Mouse (Mus musculus) intestine, embryonic 16.5 days (tissue): ENCODE data around the gene Dvl1. TPM values are rescaled to one million over a fixed set of nuclear protein-coding genes. Genes with fewer than 3 reads are reported as not detected.

ENCODE experiments used
- ATAC-seq: fragments of 200-750 bp; cut with Nextera tagmentation; 2 replicates; pipeline ENCODE4 v1.8.0; 2017; ENCODE audit warnings: moderate TSS enrichment, moderate library complexity
- H3K27ac ChIP-seq: fragments of 300-500 bp; sonication (generic); 2 replicates; pipeline ENCODE4 v1.5.1; 2014; ENCODE audit warnings: mild to moderate bottlenecking, low read length
- H3K27me3 ChIP-seq: fragments of 300-500 bp; sonication (generic); replicated peaks from 2 replicates; pipeline ENCODE4 v1.6.1; 2014; ENCODE audit warnings: low read length, control low read depth, mixed read lengths; ENCODE audit not compliant: control insufficient read depth, insufficient read depth
- H3K36me3 ChIP-seq: fragments of 300-500 bp; sonication (generic); 2 replicates; pipeline ENCODE4 v1.6.1; 2014; ENCODE audit warnings: low read length, control low read depth; ENCODE audit not compliant: control insufficient read depth, insufficient read depth
- H3K4me1 ChIP-seq: fragments of 300-500 bp; sonication (generic); 2 replicates; pipeline ENCODE4 v1.6.1; 2014; ENCODE audit warnings: low read length, control low read depth, mixed read lengths; ENCODE audit not compliant: control insufficient read depth, insufficient read depth
- H3K4me2 ChIP-seq: fragments of 300-500 bp; sonication (generic); 2 replicates; pipeline ENCODE4 v1.6.1; 2014; ENCODE audit warnings: low read depth, low read length, control low read depth
- H3K4me3 ChIP-seq: fragments of 300-500 bp; sonication (generic); 2 replicates; pipeline ENCODE4 v1.5.1; 2014; ENCODE audit warnings: mild to moderate bottlenecking, low read length
- H3K9ac ChIP-seq: fragments of 300-500 bp; sonication (generic); 2 replicates; pipeline ENCODE4 v1.6.1; 2014; ENCODE audit warnings: low read depth, low read length
- H3K9me3 ChIP-seq: fragments of 300-500 bp; sonication (generic); 2 replicates; pipeline ENCODE4 v1.6.1; 2016; ENCODE audit warnings: low read length, control low read depth; ENCODE audit not compliant: control insufficient read depth
- WGBS: fragments of 180-500 bp; shearing (Covaris S2); extraction: QIAGEN DNeasy Blood & Tissue Kit; methylation state at CpG from one replicate; pipeline ENCODE4 v1.1.7; 2014; 5-methylcytosine and 5-hydroxymethylcytosine counted together
- polyA plus RNA-seq: library from polyadenylated mRNA; unstranded; fragments of >200 nt; fragmentation: Nextera tagmentation; extraction: Ambion mirVana; gene quantifications from 2 replicates; pipeline ENCODE4 v1.2.1, GENCODE M21; 2015

The Dvl1 gene
- polyA plus RNA-seq, 1 experiment from 2014 or later = 4.7 TPM

DNA sequence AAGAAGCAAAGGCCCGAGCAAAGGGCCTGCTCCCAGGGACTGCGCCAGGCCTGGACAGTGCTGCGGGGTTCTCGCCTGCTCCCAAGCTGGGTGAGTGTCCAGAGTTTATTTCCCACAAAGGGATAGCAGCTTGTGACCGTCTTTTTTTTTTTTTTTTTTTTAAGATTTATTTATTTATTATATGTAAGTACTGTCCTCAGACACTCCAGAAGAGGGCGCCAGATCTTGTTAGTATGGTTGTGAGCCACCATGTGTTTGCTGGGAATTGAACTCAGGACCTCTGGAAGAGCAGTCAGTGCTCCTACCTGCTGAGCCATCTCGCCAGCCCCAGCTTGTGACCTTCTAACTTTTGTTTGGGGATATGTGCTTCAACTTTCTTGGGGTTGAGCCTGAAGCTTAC lies 26.2 kb upstream of the Dvl1 start:
- 0 out of 2 replicates have a peak, but pooled peaks cover 4% of the 10 kb centered on the region for H3K4me1 ChIP-seq
- no peaks in the 10 kb centered on the region for H3K9me3 ChIP-seq
- no peak overlapping the region for H3K9ac ChIP-seq
- H3K36me3 ChIP-seq = peaks cover 51% of the 10 kb centered on the region
- no peak overlapping the region for H3K27ac ChIP-seq
- H3K4me2 ChIP-seq = no peak overlapping the region
- 73% methylated on average over 7 of the region's 7 CpGs for WGBS
- no peak overlapping the region for H3K4me3 ChIP-seq
- no peaks in the 10 kb centered on the region for H3K27me3 ChIP-seq
- no peak for ATAC-seq

DNA sequence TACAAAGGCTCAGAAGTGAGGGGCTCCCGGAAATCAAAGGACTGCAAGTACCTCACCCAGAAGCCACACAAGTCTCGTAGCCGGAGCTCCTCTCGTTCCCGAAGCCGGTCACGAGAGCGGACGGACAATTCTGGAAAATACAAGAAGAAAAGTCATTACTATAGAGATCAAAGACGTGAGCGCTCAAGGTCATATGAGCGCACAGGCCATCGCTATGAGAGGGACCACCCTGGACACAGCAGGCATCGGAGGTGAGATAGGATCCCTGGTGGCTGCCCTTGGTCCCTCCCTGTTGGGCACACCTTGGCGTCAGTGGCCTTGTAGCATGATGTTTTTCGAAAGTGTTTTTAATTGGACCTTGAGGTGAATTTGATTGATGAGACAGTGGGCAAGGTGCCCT lies 23.8 kb upstream of the Dvl1 start:
- WGBS = 94% methylated on average over 16 of the region's 16 CpGs
- H3K9me3 ChIP-seq = no peaks in the 10 kb centered on the region
- H3K27ac ChIP-seq = no peak overlapping the region
- peaks cover 40% of the 10 kb centered on the region for H3K36me3 ChIP-seq
- H3K4me1 ChIP-seq = no peaks in the 10 kb centered on the region
- no peaks in the 10 kb centered on the region for H3K27me3 ChIP-seq
- no peak overlapping the region for H3K9ac ChIP-seq
- H3K4me3 ChIP-seq = no peak overlapping the region
- no peak overlapping the region for H3K4me2 ChIP-seq
- ATAC-seq = no peak; the same call in 1 of the 2 replicates

DNA sequence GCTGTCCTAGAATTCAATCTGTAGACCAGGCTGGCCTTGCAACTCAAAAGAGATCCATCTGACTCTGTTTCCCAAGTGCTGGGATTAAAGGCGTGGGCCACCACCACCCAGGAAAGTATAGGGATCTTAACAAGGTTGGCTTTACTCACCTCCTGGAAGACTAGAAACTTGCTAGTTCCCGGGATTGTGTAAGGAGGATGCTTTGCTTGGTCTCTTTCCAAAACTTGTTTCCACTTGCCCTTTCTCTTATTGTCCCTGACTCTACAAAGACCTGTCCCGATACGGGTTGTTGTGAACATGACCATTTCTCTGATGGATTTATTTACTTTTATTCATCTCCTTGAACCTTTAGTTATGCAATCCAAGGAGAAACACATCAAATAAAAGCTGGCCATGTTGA lies 17.3 kb upstream of the Dvl1 start:
- Histone ChIP-seq H3K27me3 (no peaks in the 10 kb centered on the region), H3K27ac (no peak overlapping the region), H3K4me1 (peaks cover 15% of the 10 kb centered on the region), H3K36me3 (peaks cover 13% of the 10 kb centered on the region; the same call in 1 of the 2 replicates), H3K9ac (no peak overlapping the region), H3K4me2 (no peak overlapping the region), H3K9me3 (no peaks in the 10 kb centered on the region), H3K4me3 (no peak overlapping the region)
- WGBS = 93% methylated on average over 4 of the region's 4 CpGs
- ATAC-seq = no peak

DNA sequence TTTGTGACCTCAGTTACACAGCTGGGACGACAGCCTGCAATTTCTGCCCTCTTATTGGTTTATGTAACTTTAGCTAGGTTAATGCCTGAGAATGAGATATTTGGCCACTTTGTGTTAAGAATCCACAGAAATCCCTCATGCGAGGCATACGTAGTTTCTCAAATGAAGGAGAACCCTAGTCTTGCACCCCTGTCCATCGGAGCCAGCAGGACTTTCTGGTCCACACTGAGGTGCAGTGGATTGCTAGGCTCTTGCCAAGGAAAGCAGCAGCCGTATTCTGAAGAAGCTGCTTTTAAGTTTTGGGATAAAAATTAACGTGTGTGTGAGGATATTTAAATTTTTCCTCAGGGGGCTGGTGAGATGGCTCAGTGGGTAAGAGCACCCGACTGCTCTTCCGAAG lies 16.6 kb upstream of the Dvl1 start:
- no peak for ATAC-seq
- no peaks in the 10 kb centered on the region for H3K27me3 ChIP-seq
- WGBS = 49% methylated on average over 8 of the region's 8 CpGs
- H3K9me3 ChIP-seq = no peaks in the 10 kb centered on the region
- no peak overlapping the region for H3K9ac ChIP-seq
- H3K4me1 ChIP-seq = peaks cover 15% of the 10 kb centered on the region
- H3K4me2 ChIP-seq = peak overlapping the region; percentile 48; the same call in 1 of the 2 replicates
- H3K27ac ChIP-seq = peak overlapping the region; percentile 25; the same call in 1 of the 2 replicates
- H3K4me3 ChIP-seq = peak overlapping the region; percentile 87
- H3K36me3 ChIP-seq = 0 out of 2 replicates have a peak, but pooled peaks cover 7% of the 10 kb centered on the region

DNA sequence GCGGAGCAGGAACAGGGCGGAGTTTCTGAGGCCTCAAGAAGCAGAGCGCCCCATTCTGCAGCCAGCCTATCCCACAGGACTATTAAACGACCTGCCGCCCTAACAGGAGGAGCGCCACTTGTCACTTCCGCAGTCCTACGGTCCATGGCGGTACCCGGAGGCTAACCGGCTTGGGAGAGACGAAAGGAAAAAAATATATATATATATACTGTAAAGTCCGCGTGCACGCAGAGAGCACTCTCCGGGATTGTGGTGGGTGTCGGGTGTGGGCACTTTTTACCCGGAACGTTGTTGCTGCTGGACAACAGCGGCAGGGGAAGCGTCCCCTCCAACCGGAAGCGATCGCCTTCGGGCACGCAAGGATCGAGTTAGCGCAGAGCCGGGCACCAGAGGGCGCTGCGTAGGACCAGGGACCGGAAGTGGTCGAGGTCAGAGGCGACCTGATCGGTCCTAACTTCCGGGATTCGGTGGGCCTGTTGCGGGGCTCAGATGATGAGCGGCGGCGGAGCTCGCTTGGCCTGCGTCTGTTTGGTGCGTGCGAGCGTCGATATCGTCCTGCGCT lies 15.9 kb upstream of the Dvl1 start, which contains the start of gene Aurkaip1:
TSS of gene Aurkaip1 (plus strand) at position 68 of the 562 bp plus-strand sequence.
- H3K36me3 ChIP-seq = 0 out of 2 replicates have a peak, but pooled peaks cover 7% of the 10 kb centered on the region
- H3K27ac ChIP-seq = peak within 1 kb of the TSS; percentile 95
- H3K9ac ChIP-seq = peak within 1 kb of the TSS; percentile 95
- peak; percentile 97 for ATAC-seq
- H3K4me2 ChIP-seq = peak within 1 kb of the TSS; percentile 91
- H3K9me3 ChIP-seq = no peaks in the 10 kb centered on the region
- H3K4me3 ChIP-seq = peak within 1 kb of the TSS; percentile 87
- H3K4me1 ChIP-seq = peaks cover 15% of the 10 kb centered on the region
- under 1% methylated on average over 49 of the region's 49 CpGs for WGBS
- H3K27me3 ChIP-seq = no peaks in the 10 kb centered on the region

DNA sequence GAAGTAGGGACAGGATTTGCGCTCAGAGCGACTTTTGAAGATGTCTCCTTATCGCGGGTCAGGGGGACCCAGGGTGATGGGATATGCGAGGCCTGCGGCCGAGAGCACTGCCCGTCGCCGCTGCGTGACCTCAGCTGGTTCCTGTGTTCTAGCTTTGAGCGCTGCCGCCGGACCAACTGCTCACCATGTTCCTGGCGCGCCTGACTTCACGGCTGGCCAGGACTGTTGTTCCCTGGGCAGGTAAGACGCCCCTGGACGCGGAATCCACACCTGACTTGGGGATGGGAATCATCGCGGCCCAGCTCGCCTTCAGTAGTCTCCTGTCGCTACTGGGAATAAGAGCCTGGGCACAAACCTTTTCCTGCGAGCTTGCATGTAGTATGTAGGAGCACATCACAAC lies 15.4 kb upstream of the Dvl1 start:
- no peak; the same call in 1 of the 2 replicates for ATAC-seq
- peak overlapping the region; percentile 95 for H3K9ac ChIP-seq
- WGBS = under 1% methylated on average over 25 of the region's 25 CpGs
- peak overlapping the region; percentile 91 for H3K4me2 ChIP-seq
- peaks cover 15% of the 10 kb centered on the region for H3K4me1 ChIP-seq
- H3K27ac ChIP-seq = peak overlapping the region; percentile 95
- 0 out of 2 replicates have a peak, but pooled peaks cover 7% of the 10 kb centered on the region for H3K36me3 ChIP-seq
- no peaks in the 10 kb centered on the region for H3K27me3 ChIP-seq
- no peaks in the 10 kb centered on the region for H3K9me3 ChIP-seq
- peak overlapping the region; percentile 87 for H3K4me3 ChIP-seq

DNA sequence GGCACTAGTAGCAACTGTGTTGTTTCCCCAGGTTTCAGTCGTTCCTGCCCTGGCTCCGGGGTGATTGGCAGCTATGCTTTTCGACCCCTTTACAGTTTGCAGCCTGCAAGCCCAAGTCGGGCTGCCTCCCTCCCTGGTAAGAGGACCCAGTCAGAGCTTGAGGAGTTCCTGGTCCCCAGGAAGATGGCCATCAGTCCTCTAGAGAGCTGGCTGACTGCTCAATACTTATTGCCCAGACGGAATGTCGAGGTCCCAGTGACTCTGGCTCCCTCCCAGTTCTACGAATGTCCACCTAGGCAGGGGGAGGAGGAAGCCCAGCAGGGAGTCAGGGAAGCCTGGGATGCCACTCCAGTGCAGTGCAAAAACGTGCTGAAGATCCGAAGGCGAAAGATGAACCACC lies 14.9 kb upstream of the Dvl1 start:
- 46% methylated on average over 10 of the region's 10 CpGs for WGBS
- no peaks in the 10 kb centered on the region for H3K27me3 ChIP-seq
- peak overlapping the region; percentile 87 for H3K4me3 ChIP-seq
- peak overlapping the region; percentile 91 for H3K4me2 ChIP-seq
- peaks cover 15% of the 10 kb centered on the region for H3K4me1 ChIP-seq
- H3K27ac ChIP-seq = peak overlapping the region; percentile 95
- H3K9ac ChIP-seq = peak overlapping the region; percentile 95
- ATAC-seq = no peak
- H3K36me3 ChIP-seq = 0 out of 2 replicates have a peak, but pooled peaks cover 7% of the 10 kb centered on the region
- H3K9me3 ChIP-seq = no peaks in the 10 kb centered on the region

DNA sequence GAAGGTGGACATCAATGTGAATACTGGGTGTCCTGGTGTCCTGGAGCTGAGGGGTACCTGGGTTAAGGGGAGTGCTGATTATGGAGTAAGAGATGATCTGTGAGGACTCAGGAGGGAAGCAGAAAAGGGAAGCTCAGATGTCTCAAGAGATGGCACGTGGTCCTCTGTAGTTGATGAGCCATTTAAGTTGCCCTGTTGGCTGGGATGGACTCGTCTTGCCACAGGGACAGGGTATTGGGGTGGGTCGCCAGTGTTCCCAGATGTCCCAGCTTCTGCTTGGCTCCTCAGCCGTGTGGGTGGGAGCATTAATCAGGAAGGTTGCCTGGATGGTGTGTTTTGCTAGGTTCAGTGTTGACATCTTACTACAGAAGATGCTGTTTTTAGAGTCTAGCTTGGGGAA lies 14.0 kb upstream of the Dvl1 start:
- Histone ChIP-seq H3K4me3 (no peak overlapping the region), H3K4me1 (peaks cover 25% of the 10 kb centered on the region), H3K36me3 (0 out of 2 replicates have a peak, but pooled peaks cover 4% of the 10 kb centered on the region), H3K27me3 (no peaks in the 10 kb centered on the region), H3K9me3 (no peaks in the 10 kb centered on the region), H3K27ac (no peak overlapping the region), H3K4me2 (no peak overlapping the region), H3K9ac (no peak overlapping the region)
- WGBS = 86% methylated on average over 4 of the region's 4 CpGs
- no peak for ATAC-seq

DNA sequence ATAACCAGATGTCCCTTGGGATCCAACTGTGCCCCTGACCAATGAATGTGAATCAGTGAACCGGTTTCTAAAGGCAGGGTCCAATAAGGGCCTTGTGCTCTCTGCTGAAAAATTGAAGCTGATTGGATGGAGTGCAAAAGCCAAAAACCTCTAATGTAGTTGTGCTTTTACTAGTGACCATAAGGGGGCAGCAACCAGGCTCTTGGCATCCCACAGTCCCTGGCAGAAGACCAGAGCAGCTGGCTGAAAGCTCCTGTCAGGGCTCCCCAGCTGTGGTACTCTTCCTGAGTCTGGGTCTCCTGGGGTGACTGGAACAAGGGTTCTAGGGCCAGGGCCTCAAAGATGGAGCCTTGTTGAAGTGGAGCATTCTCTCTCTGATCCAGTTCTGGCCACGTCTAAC lies 13.4 kb upstream of the Dvl1 start:
- H3K4me1 ChIP-seq = peaks cover 27% of the 10 kb centered on the region
- no peak overlapping the region for H3K4me3 ChIP-seq
- peak overlapping the region; percentile 29 for H3K27ac ChIP-seq
- H3K36me3 ChIP-seq = 0 out of 2 replicates have a peak, but pooled peaks cover 4% of the 10 kb centered on the region
- no peak overlapping the region for H3K4me2 ChIP-seq
- no peak for ATAC-seq
- 25% methylated on average over 2 of the region's 2 CpGs for WGBS
- H3K9ac ChIP-seq = 0 out of 2 replicates have a peak overlapping the region, but pooled peaks have one; percentile 1
- no peaks in the 10 kb centered on the region for H3K9me3 ChIP-seq
- no peaks in the 10 kb centered on the region for H3K27me3 ChIP-seq
